Mouse (Mus musculus) bone marrow macrophage, adult 2 months (primary cell): Measurements from ENCODE around the gene Stox2.

Source experiments
- CTCF ChIP-seq: IDR thresholded peaks from 2 replicates; pipeline ENCODE4 v1.5.1; 2012; ENCODE audit warnings: low read depth, mild to moderate bottlenecking, low read length, moderate library complexity
- POLR2A ChIP-seq: IDR thresholded peaks from 2 replicates; pipeline ENCODE4 v1.6.1; 2012; ENCODE audit warnings: mild to moderate bottlenecking, low read depth, low read length, borderline replicate concordance

- TF ChIP-seq CTCF, result no peak
- no peak for TF ChIP-seq POLR2A
Observed at GRCm38 (mm10) chr8:47287641-47288130, 158.5 kb downstream of the Stox2 start.
